Mouse (Mus musculus) liver, embryonic 14.5 days (tissue): ENCODE measurements around the gene Plxdc2.

Experiments used
- CTCF ChIP-seq: IDR thresholded peaks from 2 replicates; pipeline ENCODE4 v1.5.1; 2016; ENCODE audit warnings: antibody characterized with exemption, low read depth, control low read depth
- EP300 ChIP-seq: IDR thresholded peaks from 2 replicates; pipeline ENCODE4 v1.6.1; 2016; ENCODE audit warnings: antibody characterized with exemption, low read depth

DNA sequence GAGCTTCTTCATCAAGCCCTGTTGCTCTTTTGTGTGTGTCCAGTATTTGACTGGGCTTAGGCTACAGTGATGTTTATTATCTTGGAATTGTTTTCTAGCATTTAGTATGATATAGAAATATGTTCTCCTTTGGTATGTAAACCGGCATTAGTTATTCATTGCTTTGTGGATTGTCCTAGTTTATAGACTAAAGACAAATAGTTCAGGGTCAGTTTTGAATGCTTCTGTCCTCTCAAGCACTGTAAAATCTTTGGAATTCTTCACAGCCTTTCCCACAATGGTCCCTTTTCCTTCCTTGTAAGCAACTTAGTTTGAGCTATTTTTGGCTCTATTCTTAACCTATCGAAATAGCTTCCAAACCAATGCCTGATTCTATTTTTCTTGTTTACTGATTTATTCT, 178.5 kb downstream of the Plxdc2 start:
- TF ChIP-seq CTCF (no peak), EP300 (no peak)
